Comparison of ENCODE assay signal across 15 mouse cellular contexts in genomic region chr16:74313222-74313621, GRCm38 (mm10).
DNase-seq lines count a peak whose midpoint lies in the region.
"Had no signal": no experiment of that assay in that cellular context is flagged by ENCODE, and none has a peak within 500 bp of the region (broad histone marks: within the 10 kb centered on the region; RNA-seq: fewer than 3 reads in every experiment).

No protein-coding gene starts in this region.

- intact Hi-C loops in left cerebral cortex, postnatal 4 days (cut with DNase I), result no loop called here
- intact Hi-C loops in left cerebral cortex, postnatal 10 days (cut with DNase I), result no loop called here

- DNase-seq in cerebellum, postnatal 10 days, result peak; percentile 89 to 91
- DNase-seq in cerebellum, adult 11-12 months, result no peak
- DNase-seq in embryo, embryonic 11 days, result peak; percentile 9
- no peak for DNase-seq in embryo, embryonic 10.5 days (ENCODE audit: low spot score)
- peak; percentile 67 for DNase-seq in left cerebral cortex, postnatal 4 days
- no peak for DNase-seq in left cerebral cortex, postnatal 10 days (ENCODE audit: extremely low spot score in 1 of 2, low spot score in 2 of 2)
- DNase-seq in mesoderm, embryonic 11.5 days (ENCODE audit: low read depth, low spot score), result peak; percentile 36
- no peak for DNase-seq in frontal cortex, postnatal 10 days (ENCODE audit: low spot score in 2 of 2)
- DNase-seq: adrenal gland, postnatal 25 days; B cell, adult 2 months; cerebellum, adult 11 months; gastrocnemius, postnatal 14 days; heart, adult 2 months; heart, postnatal 14 days; kidney, adult 2 months had no signal

Comparison
In these comparisons a context has a peak if more than half of its experiments do, and no peak if none do; other contexts are left out.
1. DNase-seq: peak in cerebellum, postnatal 10 days (2 of 2), embryo, embryonic 11 days (single experiment), left cerebral cortex, postnatal 4 days (single experiment) and mesoderm, embryonic 11.5 days (single experiment); none in cerebellum, adult 11-12 months (single experiment), embryo, embryonic 10.5 days (single experiment), left cerebral cortex, postnatal 10 days (0 of 2) and frontal cortex, postnatal 10 days (0 of 2).